Mouse (Mus musculus): ENCODE measurements around the gene Rpl13a.
A peak's percentile ranks its signal among the peaks of the same experiment; 100 is the strongest.
"Not testable (repeated sequence)": the region's sequence is repeated elsewhere in the genome, so short reads cannot be mapped to it uniquely, and the experiment has no call there.

Gene Rpl13a

DNA sequence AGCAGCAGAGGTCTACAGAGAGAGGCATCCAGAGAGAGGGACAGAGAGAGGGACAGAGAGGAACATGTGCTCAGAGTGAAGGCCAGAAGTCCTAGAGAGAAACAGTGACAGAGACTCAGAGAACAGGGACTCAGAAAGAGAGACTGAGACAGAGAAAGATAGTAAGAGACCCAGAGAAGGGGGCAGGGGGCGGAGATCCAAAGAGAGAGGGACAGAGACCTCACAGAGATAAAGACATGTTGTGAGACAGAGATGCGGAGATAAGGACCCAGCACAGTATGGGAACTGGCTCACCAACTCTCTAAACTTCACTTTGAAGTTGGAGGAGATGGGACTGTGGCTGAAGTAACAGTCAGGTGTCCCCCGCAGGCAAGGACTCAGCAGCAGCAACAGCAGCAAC, 6.8 kb upstream of the Rpl13a start:
- DNase-seq (ENCODE audit: low spot score): no peak

- no peak for DNase-seq (ENCODE audit: low spot score)
Measured at GRCm38 (mm10) chr7:45134544-45135026, 6.0 kb upstream of the Rpl13a start.

GRCm38 (mm10) chr7:45133446-45134159, 5.0 kb upstream of the Rpl13a start:
- DNase-seq (ENCODE audit: low spot score): no peak

DNA sequence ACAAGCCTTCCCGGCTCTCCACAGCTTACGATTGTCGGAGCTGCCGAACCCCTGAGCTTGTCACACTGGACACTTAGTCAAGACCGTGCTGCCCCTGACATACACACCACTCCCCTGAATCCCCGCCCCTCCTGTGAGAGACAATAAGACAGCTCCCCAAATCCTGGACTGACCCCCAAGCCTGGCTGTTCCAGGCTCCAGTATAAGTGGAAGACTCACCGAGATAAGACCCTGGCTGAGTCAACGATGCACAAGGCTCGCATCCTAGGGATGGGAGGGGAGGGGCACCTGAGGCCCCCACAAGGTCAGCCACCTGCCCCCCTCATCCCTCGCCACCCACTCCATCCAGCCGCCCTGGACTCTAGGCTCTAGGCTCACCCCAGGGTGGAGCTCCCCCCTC, 3.3 kb upstream of the Rpl13a start:
- DNase-seq (ENCODE audit: low spot score): no peak

- DNase-seq (ENCODE audit: low spot score): no peak
Measured at GRCm38 (mm10) chr7:45129776-45130512, 1.4 kb upstream of the Rpl13a start.

DNA sequence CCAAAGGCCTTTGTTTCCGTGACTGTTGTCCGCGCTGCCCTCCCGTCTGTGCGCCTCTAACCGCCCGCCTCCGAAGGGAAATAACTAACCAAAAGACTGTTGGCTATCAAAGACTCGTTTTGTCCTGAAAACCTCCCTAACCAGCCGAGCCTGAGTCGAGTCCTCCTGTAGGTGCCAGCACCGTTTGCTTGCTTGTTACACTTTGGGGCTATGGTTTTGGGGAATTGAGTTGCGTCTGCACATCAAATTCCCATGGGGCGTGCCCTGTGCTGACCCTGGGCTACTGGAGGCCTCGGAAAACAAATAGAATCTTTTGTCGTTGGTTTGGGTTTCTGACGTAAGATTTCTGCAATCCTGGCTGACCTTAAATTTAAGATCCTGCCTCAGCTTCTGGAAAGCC, 757 bp upstream of the Rpl13a start:
- no peak for DNase-seq (ENCODE audit: low spot score)

DNA sequence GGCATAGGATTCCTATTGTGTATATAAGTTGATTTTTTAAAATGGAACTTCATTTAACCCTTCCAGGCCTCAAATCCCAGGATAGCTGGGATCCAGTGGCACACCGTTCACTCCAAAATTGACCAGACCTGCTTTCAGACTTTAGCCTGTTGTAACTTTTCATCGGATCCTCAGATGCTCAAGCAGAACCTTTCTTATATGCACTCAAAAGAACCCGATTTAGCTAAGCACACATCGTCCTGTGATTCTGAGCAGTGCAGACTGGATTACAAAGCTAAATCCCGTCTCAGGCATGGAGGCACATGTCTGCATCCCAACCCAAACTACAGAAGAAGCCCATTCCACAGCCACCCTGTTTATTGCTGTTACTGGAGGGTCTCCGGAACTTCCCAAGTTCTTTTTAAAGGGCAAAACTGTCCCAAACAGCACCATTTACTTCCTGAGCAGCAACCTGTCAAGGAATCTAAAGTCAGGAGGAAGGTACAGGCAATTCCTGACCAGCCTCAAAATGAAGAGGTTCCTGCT, 799 bp downstream of the Rpl13a start:
- no peak for DNase-seq (ENCODE audit: low spot score)

GRCm38 (mm10) chr7:45126844-45127699, 1.5 kb downstream of the Rpl13a start:
- no peak for DNase-seq (ENCODE audit: low spot score)

GRCm38 (mm10) chr7:45126147-45126843, 2.3 kb downstream of the Rpl13a start:
- DNase-seq (ENCODE audit: low spot score): no peak

DNA sequence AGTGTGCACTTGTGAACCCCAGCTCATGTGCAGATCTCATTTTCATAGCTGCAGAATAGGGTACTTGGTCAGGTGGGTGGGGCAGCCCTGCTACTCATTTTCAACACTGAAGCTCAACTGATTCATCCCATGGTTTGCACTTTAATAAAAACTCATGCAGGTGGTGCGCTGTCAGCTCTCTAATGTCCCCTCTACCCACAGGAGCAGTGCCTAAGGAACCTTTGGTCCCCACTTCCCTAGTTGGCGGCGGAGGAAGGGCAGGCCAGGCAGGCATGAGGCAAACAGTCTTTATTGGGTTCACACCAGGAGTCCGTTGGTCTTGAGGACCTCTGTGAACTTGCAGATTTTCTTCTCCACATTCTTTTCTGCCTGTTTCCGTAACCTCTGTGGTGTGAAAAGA, 2.9 kb downstream of the Rpl13a start:
- not testable (repeated sequence) for DNase-seq (ENCODE audit: low spot score)

DNA sequence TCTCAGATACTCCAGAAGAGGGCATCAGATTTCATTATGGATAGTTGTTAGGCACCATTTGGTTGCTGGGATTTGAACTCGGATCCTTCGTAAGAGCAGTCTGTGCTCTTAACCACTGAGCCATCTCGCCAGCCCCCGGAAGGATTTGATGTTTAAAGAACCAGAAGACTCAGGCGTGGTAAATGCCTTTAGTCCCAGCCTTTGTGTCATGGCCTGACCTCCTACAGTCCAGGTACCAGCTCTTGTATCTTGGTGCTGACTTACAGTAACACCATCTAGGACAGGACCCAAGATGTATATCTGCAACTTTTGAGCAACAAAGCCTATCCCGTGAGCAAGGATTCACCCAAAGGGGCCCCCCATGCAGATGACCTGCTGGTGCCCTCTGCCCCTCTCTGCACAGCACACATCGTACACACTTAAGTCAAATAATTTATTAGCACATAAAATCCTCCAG, 3.4 kb downstream of the Rpl13a start:
- no peak for DNase-seq (ENCODE audit: low spot score)

DNA sequence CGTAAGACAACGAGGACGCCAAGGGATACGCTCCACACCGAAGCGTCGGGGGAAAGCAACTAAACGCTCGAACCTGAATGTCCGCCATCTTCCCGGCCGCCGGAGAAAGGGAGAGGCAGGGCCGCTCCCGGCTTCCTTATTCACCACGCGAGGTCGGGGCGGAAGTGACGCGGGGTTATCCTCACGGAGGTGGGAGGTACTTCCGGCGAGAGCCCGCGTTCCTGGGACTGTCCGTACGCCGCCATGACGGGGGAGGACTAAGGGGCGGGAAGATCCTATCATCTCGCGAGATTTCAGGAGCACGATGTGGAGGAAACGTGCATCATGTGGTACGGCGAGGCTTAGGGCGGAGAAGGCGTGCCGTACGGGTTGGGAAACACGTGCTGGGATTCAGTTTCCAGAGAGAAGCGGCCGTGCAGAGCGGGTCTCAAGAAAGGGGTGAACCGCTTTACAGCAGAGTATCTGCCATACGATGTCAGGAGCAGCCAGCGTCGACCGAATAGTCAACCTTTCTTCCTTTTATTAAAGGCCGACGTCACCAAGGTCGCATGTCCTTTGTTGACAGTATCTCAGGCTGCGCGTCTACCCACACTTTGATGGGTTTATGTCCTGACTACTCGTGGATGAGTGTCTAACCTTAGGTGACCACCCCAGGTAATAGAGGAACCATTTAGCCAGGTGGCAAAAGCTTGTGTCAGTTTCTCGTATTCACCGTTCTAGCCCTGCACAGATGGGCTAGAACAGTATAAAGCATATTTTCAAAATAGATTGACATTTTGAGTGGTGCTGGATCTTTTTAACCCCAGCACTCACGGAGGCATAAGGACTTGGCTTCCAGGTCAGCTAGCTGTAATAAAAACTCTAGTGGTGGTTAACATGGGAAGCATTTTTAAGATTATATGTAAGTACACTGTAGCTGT, 4.1 kb downstream of the Rpl13a start, which contains the start of gene Rps11:
Gene Rps11 (minus strand): TSS at position 216 of the 920 bp plus-strand sequence.
- peak; percentile 97 for DNase-seq (ENCODE audit: low spot score)

- no peak for DNase-seq (ENCODE audit: low spot score)
Measured at GRCm38 (mm10) chr7:45123186-45123570, 5.4 kb downstream of the Rpl13a start.

DNA sequence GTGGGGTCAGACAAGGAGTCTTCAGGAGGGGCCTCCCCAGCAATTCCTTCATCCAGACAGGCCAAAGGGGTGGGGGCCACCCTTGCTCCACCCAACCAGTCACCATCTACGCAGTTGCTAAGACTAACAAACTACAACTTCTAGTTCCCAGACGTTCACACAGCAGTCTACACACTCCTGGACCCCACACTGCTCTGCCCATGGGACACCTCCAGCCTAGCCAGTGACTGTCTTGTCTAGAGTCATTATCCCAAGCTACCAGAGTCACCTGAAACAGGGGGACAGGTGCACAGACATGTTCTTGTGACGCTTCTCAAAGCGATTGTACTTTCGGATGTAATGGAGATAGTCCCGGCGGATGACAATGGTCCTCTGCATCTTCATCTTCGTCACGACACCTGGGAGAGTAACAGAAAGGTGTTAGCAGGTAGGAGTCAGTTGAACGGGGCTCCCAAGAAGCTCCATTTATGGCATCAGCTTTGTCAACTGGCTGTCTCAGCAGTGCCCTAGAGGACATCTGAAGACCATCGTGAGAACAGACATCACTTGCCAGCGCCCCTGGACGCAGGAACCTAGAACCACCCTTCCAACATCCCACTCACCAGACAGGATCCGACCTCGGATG, 5.9 kb downstream of the Rpl13a start:
- DNase-seq (ENCODE audit: low spot score): no peak

GRCm38 (mm10) chr7:45121966-45122365, 6.6 kb downstream of the Rpl13a start:
- no peak for DNase-seq (ENCODE audit: low spot score)

DNA sequence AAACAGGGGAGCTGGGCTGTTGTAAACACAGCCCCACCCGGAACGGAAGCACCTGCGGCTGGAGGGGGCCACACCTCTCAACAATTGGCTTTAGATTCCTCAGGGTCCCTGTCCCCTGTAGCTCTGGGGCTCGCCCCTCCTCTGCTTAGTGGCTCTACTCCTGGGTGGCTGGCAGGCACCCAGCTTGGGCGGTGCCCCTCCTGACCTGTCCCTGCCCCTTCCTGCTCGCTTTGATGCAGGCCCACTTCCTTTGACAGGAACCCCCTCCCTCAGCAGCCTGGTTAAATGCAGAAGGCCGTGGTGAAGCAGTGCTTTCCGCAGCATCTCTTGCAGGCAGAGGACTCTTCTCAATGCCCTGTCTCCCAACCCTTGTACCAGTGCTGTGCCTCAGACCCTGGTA, 7.2 kb downstream of the Rpl13a start:
- no peak for DNase-seq (ENCODE audit: low spot score)

DNA sequence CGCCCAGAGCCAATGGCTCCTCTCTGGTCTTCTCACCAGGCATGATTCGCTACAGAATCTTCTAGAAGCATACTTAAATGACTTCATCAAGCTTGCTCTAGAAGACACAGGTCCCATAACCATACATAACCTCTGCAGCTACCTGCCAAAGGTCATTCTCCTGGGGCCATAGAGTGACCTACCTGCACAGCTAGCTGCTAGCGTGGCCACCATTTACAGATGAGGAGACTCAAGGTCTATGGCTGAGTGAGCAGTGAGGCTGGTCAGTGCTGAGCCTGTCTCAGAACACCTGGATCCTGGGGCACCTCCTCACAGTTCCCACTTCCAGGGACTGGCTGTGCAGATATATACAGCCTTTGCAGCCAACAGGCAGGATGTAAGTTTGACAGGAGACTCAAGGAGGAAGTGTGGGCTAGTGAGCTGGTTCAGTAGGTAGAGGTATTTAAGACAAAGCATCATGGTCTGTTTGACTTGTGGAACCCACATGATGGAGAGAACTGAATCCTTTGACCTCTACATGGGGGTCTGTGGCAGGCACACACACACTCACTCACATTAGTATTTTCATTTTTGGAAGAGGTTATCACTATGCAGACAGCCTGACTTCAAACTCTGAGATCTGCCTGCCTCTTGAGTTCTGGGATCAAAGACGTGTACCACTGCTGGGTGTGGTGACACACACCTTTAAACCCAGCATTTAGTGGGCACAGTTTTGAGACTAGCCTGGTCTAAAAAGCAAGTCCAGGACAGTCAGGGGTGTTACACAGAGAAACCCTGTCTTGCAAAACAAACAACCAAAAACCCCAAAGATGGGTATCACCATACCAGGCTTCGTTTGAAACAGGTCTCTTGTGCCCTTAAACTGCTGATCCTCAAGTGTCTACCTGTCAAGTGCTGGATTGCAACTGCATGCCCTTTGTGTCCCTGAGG, 8.5 kb downstream of the Rpl13a start:
- DNase-seq (ENCODE audit: low spot score): no peak

DNA sequence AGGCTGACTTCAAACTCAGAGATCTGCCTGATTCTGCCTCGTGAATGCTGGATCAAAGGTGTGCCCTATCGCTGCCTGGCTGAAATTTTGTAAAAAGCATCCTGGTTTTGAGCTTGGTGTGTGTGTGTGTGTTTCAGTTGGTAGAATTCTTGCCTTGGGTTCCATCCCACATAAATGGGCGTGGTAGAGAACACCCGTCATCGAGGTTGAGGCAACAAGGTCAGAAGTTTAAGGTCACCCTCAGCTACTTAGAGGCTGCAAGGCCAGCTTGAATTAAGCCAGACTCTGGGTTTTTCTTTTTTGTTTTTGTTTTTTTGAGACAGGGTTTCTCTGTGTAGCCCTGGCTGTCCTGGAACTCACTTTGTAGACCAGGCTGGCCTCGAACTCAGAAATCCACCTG, 10.2 kb downstream of the Rpl13a start:
- no peak for DNase-seq (ENCODE audit: low spot score)

DNA sequence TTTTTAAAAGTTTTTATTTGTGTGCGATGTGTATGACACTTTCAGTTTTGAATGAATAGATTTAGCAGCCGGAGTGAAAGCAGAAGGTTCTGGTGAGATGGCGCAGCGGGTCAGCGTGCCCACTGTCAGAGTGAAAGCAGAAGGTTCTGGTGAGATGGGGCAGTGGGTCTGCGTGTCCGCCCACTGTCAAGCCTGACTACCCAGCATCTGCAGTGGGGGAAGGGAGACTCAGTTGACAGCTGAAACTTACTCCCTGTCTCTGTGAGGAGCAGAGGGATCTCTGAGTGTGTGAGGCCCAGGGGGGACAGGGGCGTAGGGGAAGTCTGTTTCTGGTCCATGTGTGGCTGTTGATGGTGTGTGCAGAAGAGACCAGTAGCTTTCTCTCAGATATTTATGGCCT, 11.0 kb downstream of the Rpl13a start:
- no peak for DNase-seq (ENCODE audit: low spot score)
